Mouse (Mus musculus): ENCODE measurements around the gene Grik2. TPM values are rescaled to one million over a fixed set of nuclear protein-coding genes. Genes with fewer than 3 reads are reported as not detected.
A peak's percentile ranks its signal among the peaks of the same experiment; 100 is the strongest.

Gene Grik2
- 0.47 and 0.59 TPM in 2 replicates for polyA plus RNA-seq (2015; fragmentation: Nextera tagmentation; extraction: Ambion mirVana)

DNA sequence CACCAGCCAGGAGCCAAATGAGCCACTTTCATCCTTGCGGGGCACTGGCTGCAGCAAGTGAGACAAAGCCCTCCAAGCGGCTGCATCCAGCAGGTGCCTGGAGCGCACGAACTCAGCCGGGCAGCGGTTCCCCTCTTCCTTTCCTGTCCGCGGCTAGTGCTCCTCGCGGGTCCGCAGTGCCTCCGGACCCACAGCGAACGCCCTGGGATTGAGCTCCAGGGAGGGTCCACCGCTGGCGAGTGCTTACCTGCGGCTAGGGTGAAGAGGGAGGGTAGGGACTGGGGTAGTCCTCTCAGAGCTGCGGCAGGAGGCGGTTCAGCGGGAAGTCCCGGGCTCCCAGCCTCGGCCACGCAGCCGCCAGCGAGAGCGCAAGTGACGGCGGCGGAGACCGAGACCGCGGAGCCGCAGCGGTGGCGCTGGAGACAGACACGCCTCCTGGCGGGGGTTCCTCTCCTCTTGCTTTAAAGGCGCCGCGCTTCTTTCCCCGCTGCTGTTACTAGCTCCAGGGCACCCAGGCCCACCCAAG is at the start of gene Grik2:
Gene Grik2 (minus strand): TSS at position 386 of the 526 bp plus-strand sequence.
- no peaks in the 10 kb centered on the region for H3K9me3 ChIP-seq
- H3K9ac ChIP-seq: no peak within 1 kb of the TSS
- ATAC-seq (ENCODE audit: borderline replicate concordance, extremely low read depth, low FRiP score, low TSS enrichment): peak; percentile 62; the same call in 1 of the 2 replicates
- no peaks in the 10 kb centered on the region for H3K36me3 ChIP-seq
- H3K27ac ChIP-seq: no peak within 1 kb of the TSS
- peaks cover 28% of the 10 kb centered on the region for H3K27me3 ChIP-seq
- H3K4me2 ChIP-seq: peak within 1 kb of the TSS; percentile 92
- H3K4me1 ChIP-seq: peaks cover 3% of the 10 kb centered on the region
- H3K4me3 ChIP-seq: peak within 1 kb of the TSS; percentile 50
- WGBS: under 1% methylated on average over 35 of the region's 41 CpGs

DNA sequence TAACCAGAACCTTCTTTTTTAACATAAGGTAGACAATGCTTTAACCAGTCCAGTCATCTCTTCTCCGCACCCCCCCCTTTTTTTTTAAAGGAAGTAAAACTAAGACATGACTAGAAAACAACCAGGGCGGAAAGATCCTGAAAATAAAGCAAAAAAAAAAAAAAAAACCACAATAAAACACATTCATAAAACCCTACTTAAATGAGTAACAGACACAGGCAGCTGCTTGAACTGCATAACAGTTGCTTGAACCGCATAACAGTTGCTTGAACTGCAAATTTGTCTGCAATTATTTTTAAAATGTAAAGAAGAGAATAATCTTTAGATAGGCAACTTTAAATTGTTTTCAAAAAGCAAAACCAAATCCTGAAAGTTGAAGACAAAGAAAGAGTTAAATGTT is 45.8 kb upstream of the Grik2 start:
- no peaks in the 10 kb centered on the region for H3K36me3 ChIP-seq
- WGBS: 85% methylated on average over 3 of the region's 3 CpGs
- no peaks in the 10 kb centered on the region for H3K9me3 ChIP-seq
- no peak overlapping the region for H3K27ac ChIP-seq
- H3K4me3 ChIP-seq: no peak overlapping the region
- no peak overlapping the region for H3K4me2 ChIP-seq
- ATAC-seq (ENCODE audit: borderline replicate concordance, extremely low read depth, low FRiP score, low TSS enrichment): no peak
- H3K4me1 ChIP-seq: no peaks in the 10 kb centered on the region
- no peak overlapping the region for H3K9ac ChIP-seq
- no peaks in the 10 kb centered on the region for H3K27me3 ChIP-seq

DNA sequence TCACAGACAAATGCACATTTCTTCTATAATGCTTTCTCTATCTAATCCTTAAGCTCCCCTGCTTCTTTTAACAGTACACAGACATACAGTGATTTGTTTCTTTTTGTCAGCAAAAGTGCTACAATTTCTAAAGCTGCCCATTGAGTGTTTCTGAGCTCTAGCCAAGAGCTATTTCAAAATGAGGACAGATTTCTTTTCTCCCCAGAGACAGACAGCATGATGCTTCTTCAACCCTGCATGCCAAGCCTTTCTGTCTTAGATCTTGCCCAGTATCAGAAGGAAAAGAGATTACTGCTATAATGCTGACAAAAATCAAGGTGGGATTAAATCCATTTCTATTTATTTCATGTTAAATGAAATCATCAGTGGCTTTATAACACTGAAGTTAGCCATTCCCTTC is 18.7 kb upstream of the Grik2 start:
- no peaks in the 10 kb centered on the region for H3K9me3 ChIP-seq
- no peaks in the 10 kb centered on the region for H3K4me1 ChIP-seq
- no peaks in the 10 kb centered on the region for H3K36me3 ChIP-seq
- H3K4me2 ChIP-seq: no peak overlapping the region
- H3K27ac ChIP-seq: no peak overlapping the region
- no peaks in the 10 kb centered on the region for H3K27me3 ChIP-seq
- H3K4me3 ChIP-seq: no peak overlapping the region
- no peak overlapping the region for H3K9ac ChIP-seq
- ATAC-seq (ENCODE audit: borderline replicate concordance, extremely low read depth, low FRiP score, low TSS enrichment): no peak

DNA sequence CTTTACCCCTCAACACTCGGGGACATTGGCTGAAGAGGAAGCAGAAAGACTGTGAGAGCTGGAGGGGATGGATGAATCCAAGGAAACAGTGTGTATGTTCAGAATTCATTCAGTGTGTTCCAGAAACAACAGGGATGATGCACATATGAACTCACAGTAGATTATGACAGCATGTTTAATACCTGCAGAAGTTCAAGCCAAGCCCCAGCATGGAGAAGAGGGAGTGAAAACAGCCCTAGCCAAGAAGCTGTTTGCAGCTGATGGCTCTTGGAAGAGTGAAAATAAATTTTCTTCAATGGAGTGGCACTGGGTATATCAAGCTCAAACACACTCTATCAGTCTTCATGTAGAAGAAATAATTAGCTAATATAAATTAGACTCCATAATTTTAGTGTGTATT is 12.4 kb upstream of the Grik2 start:
- H3K9me3 ChIP-seq: no peaks in the 10 kb centered on the region
- ATAC-seq (ENCODE audit: borderline replicate concordance, extremely low read depth, low FRiP score, low TSS enrichment): no peak
- no peak overlapping the region for H3K9ac ChIP-seq
- H3K27ac ChIP-seq: no peak overlapping the region
- H3K4me3 ChIP-seq: no peak overlapping the region
- no peak overlapping the region for H3K4me2 ChIP-seq
- WGBS: 81% methylated on average over 1 of the region's 1 CpGs
- no peaks in the 10 kb centered on the region for H3K36me3 ChIP-seq
- H3K4me1 ChIP-seq: no peaks in the 10 kb centered on the region
- H3K27me3 ChIP-seq: no peaks in the 10 kb centered on the region

DNA sequence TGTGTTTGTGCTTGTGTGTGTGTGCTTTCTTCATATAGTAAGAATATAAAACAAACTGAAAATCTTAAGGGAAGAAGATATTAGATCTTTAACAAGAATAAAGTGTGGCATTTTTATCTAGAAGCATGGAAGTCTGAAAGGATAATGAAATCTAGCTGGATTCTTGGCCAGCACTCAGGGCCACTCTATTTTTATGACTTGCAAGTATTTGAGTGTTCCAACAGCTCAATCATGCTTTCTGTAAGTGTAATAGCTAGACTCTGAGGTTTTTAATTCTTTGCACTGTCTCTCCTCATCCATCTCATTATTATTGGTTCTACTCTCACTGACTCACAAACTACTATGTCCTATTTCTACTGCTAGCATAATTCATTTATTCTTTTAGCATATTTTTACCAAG is 5.6 kb upstream of the Grik2 start:
- no peaks in the 10 kb centered on the region for H3K9me3 ChIP-seq
- no peak for ATAC-seq (ENCODE audit: borderline replicate concordance, extremely low read depth, low FRiP score, low TSS enrichment)
- no peak overlapping the region for H3K27ac ChIP-seq
- no peak overlapping the region for H3K4me3 ChIP-seq
- H3K4me2 ChIP-seq: no peak overlapping the region
- H3K27me3 ChIP-seq: no peaks in the 10 kb centered on the region
- no peaks in the 10 kb centered on the region for H3K4me1 ChIP-seq
- H3K36me3 ChIP-seq: no peaks in the 10 kb centered on the region
- H3K9ac ChIP-seq: no peak overlapping the region

DNA sequence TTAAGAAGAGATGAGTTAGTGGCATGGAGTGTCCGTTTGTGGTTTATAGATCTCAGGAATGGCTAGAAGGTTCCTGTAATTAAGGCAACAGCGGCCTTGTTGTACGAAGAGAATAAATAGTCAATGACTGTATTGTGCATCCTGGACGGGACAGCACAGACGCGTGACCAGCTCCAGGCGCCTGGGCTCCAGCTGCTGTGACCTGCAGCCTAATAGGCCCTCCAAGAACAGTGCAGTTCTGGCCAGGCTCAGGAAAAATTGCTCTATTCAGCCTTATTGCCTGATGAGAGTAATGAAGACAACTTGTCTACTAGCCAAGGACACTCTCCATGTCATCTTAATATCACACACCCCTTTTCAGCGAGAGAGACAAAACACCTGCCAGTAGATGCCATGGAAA is 1.8 kb upstream of the Grik2 start:
- 59% methylated on average over 8 of the region's 8 CpGs for WGBS

DNA sequence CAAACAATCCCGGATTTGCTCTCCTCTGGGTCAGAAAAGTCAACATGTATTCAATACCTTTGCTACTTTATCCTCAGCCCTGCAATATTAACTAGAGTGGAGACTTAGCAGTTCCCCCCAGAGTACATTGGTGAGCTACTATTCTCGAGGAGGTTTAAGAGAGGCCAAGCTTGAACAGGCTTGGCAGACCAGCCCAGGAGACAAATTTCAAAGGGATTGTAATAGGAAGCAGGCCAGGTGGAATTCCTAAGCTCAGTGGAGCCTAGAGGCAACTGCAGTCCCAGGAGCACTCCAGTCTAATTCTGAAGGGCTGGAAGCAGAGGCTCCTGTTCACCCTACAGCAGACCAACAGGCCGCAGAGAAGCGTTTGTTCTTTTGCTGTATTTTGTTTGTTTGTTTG is 1.1 kb upstream of the Grik2 start:
- no peaks in the 10 kb centered on the region for H3K36me3 ChIP-seq
- H3K4me3 ChIP-seq: no peak overlapping the region
- H3K9me3 ChIP-seq: no peaks in the 10 kb centered on the region
- ATAC-seq (ENCODE audit: borderline replicate concordance, extremely low read depth, low FRiP score, low TSS enrichment): no peak
- H3K27me3 ChIP-seq: peaks cover 23% of the 10 kb centered on the region
- no peak overlapping the region for H3K4me2 ChIP-seq
- H3K9ac ChIP-seq: no peak overlapping the region
- peaks cover 3% of the 10 kb centered on the region for H3K4me1 ChIP-seq
- WGBS: 35% methylated on average over 4 of the region's 4 CpGs
- H3K27ac ChIP-seq: no peak overlapping the region

More for the DNA sequence above, 1.8 kb upstream of the Grik2 start:
- H3K4me1 ChIP-seq: peaks cover 3% of the 10 kb centered on the region
- no peak overlapping the region for H3K9ac ChIP-seq
- H3K27ac ChIP-seq: no peak overlapping the region
- H3K4me3 ChIP-seq: no peak overlapping the region
- ATAC-seq (ENCODE audit: borderline replicate concordance, extremely low read depth, low FRiP score, low TSS enrichment): no peak
- no peaks in the 10 kb centered on the region for H3K9me3 ChIP-seq
- H3K27me3 ChIP-seq: peaks cover 23% of the 10 kb centered on the region
- no peaks in the 10 kb centered on the region for H3K36me3 ChIP-seq
- no peak overlapping the region for H3K4me2 ChIP-seq

DNA sequence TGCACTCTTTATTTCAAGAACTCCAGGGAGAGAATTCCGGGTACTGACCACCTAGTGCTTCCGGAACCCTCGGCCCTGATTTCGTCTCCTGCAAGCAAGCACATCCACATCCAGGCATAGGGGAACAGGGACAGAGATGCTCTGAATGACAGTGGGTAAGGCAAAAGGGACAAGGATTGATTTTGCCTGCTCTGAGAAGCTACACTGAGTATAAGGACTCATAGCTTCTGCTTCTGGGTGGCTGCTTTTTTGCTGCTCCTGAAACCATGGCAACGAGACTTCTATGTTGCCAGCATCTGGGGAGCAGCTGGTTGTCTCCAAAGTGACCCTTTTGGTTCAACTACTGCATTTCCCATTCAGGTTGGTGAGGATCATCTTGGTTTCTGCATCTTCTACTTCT is 348 bp upstream of the Grik2 start:
- 12% methylated on average over 5 of the region's 5 CpGs for WGBS

DNA sequence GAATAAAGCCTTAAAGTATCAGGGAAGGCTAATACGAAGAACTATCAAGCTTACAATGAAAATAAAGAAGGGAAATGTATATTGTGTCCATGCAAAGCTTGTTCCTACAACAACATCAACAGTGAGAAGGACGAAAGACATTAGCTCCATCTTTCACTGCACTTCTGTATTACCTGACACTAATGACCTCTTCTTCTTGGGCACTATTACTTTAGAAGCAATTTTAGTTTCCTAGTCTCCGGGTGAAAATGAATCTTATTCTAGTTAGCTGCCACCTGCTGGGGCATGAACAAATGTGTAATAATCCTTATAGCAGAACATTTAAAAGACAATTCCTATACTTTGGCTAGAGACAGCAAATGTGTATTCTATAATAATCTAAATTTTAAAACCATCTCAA is 1.9 kb downstream of the Grik2 start:
- Histone ChIP-seq H3K27me3 (peaks cover 37% of the 10 kb centered on the region), H3K27ac (no peak overlapping the region), H3K9me3 (no peaks in the 10 kb centered on the region), H3K36me3 (no peaks in the 10 kb centered on the region), H3K4me3 (no peak overlapping the region), H3K4me1 (peaks cover 3% of the 10 kb centered on the region), H3K4me2 (no peak overlapping the region), H3K9ac (no peak overlapping the region)
- WGBS: 46% methylated on average over 3 of the region's 3 CpGs
- ATAC-seq (ENCODE audit: borderline replicate concordance, extremely low read depth, low FRiP score, low TSS enrichment): no peak

More for the DNA sequence above, 348 bp upstream of the Grik2 start:
- Histone ChIP-seq H3K27me3 (peaks cover 23% of the 10 kb centered on the region), H3K4me2 (peak overlapping the region; percentile 92), H3K9ac (no peak overlapping the region), H3K4me3 (peak overlapping the region; percentile 50), H3K4me1 (peaks cover 3% of the 10 kb centered on the region), H3K9me3 (no peaks in the 10 kb centered on the region), H3K27ac (no peak overlapping the region), H3K36me3 (no peaks in the 10 kb centered on the region)
- no peak for ATAC-seq (ENCODE audit: borderline replicate concordance, extremely low read depth, low FRiP score, low TSS enrichment)

DNA sequence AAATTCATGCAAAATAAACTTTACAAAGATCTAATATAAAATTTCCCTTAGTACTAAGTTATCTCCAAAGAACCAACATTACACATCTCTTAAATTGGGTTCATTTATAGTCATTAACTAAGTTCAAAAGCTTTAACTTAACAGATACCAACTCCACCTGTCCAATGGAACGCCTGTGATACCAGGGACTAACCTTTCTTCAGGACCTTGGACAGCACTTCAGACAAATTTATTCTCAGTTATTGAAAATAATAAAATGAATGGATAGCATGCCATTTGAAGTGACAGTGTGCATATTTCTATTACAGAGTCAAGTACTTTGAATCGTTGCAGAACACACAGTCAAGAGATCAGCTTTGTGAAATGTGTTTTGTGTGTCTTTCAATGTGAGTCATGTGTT is 3.1 kb downstream of the Grik2 start:
- Histone ChIP-seq H3K36me3 (no peaks in the 10 kb centered on the region), H3K4me3 (no peak overlapping the region)
- 38% methylated on average over 2 of the region's 2 CpGs for WGBS

DNA sequence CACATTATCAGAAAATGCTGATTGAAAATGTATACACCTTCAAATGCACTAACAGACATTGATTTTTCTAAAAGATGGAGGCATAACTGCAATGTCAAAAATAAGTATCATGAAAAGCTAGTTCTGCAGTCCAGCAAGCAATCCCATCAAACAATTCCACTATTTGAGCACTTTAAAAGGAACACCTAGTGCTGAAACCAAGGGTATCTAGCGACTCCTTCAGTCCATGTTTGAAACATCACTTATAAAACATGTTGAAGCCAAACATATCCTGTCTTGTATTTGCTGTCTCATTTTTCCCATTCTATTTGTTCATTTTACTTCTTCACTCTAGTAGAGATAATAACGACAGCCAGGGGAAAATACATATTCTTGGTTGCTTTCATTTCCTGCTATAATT is 3.7 kb downstream of the Grik2 start:
- peaks cover 37% of the 10 kb centered on the region for H3K27me3 ChIP-seq
- WGBS: 4% methylated on average over 2 of the region's 2 CpGs
- H3K36me3 ChIP-seq: no peaks in the 10 kb centered on the region
- no peak overlapping the region for H3K9ac ChIP-seq
- no peaks in the 10 kb centered on the region for H3K9me3 ChIP-seq
- no peak overlapping the region for H3K4me3 ChIP-seq
- ATAC-seq (ENCODE audit: borderline replicate concordance, extremely low read depth, low FRiP score, low TSS enrichment): no peak
- H3K4me2 ChIP-seq: no peak overlapping the region
- no peak overlapping the region for H3K27ac ChIP-seq
- peaks cover 3% of the 10 kb centered on the region for H3K4me1 ChIP-seq

More for the DNA sequence above, 3.1 kb downstream of the Grik2 start:
- no peaks in the 10 kb centered on the region for H3K9me3 ChIP-seq
- peaks cover 37% of the 10 kb centered on the region for H3K27me3 ChIP-seq
- no peak overlapping the region for H3K4me2 ChIP-seq
- ATAC-seq (ENCODE audit: borderline replicate concordance, extremely low read depth, low FRiP score, low TSS enrichment): no peak
- H3K9ac ChIP-seq: no peak overlapping the region
- no peak overlapping the region for H3K27ac ChIP-seq
- H3K4me1 ChIP-seq: peaks cover 3% of the 10 kb centered on the region

DNA sequence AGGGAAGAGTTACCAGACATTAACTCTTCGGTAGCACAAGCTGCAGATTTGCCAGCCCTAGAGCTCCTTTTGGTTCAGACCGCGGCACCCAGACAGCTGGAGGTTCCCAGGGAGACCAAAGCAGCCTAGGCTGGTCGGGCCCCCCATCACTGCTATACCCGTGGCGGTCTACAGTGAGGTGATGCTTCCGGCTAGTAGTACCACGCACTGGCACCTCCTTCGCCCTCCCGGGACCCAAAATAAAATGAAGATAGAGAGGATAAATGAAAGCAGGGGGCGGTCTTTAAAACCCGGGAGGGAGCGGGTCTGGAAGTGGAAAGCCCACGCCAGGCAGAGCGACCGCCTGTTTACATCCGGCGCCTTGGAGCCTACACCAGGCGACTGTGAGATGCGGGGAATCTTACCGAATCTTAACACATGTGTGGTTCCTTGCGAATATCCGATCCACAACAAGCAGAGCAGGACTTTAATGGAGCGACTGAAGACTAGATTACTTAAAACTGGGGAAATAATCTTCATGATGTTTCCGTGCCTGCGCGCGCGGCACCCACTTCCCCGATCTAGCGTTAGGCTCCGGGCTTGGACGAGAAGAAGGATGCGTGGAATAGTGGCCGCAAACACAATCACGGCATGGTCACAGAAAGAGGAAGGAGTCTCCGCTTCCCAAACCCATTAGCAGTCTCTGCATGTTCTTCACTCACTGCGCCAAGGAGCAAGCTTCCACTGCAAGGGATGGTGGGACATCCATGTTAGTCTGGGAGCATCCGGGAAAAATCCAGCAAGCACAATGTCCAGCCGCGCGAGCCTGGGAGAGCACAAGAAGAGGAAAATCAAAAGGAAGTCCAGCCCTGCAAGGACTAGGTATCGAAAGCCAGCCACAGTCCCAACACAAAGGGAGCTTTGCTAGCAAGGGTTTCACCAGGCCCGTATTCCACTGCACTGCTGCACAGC is 5.5 kb downstream of the Grik2 start:
- peak overlapping the region; percentile 19; the same call in 1 of the 2 replicates for H3K9ac ChIP-seq
- H3K27me3 ChIP-seq: peaks cover 27% of the 10 kb centered on the region
- H3K9me3 ChIP-seq: no peaks in the 10 kb centered on the region
- under 1% methylated on average over 44 of the region's 44 CpGs for WGBS
- H3K36me3 ChIP-seq: no peaks in the 10 kb centered on the region
- H3K4me1 ChIP-seq: no peaks in the 10 kb centered on the region
- peak overlapping the region; percentile 75 for H3K4me2 ChIP-seq
- ATAC-seq (ENCODE audit: borderline replicate concordance, extremely low read depth, low FRiP score, low TSS enrichment): peak; percentile 35; the same call in 1 of the 2 replicates
- peak overlapping the region; percentile 41 for H3K4me3 ChIP-seq
- no peak overlapping the region for H3K27ac ChIP-seq
